Mouse (Mus musculus) midbrain, postnatal 0 days (tissue): ENCODE measurements around the gene Nrxn2. TPM values are rescaled to one million over a fixed set of nuclear protein-coding genes. Genes with fewer than 3 reads are reported as not detected.

ENCODE experiments used
- ATAC-seq: fragments of 200-750 bp; cut with Nextera tagmentation; 2 replicates; pipeline ENCODE4 v1.8.0; 2017; ENCODE audit warnings: moderate number of reproducible peaks, mild to moderate bottlenecking, moderate TSS enrichment, moderate library complexity; ENCODE audit not compliant: low FRiP score
- DNase-seq: peaks from one replicate; pipeline ENCODE4 v3.0.0-alpha.2; 2015; ENCODE audit warnings: low spot score
- H3K27ac ChIP-seq: fragments of 300-500 bp; sonication (generic); 2 replicates; pipeline ENCODE4 v1.5.1; 2014; ENCODE audit warnings: low read depth, mild to moderate bottlenecking, low read length, mixed read lengths
- H3K27me3 ChIP-seq: fragments of 300-500 bp; sonication (generic); 2 replicates; pipeline ENCODE4 v1.6.1; 2014; ENCODE audit warnings: low read length, control low read depth, mixed read lengths; ENCODE audit not compliant: insufficient read depth
- H3K36me3 ChIP-seq: fragments of 300-500 bp; sonication (generic); 2 replicates; pipeline ENCODE4 v1.6.1; 2014; ENCODE audit warnings: low read length, control low read depth, mixed read lengths; ENCODE audit not compliant: insufficient read depth
- H3K4me1 ChIP-seq: fragments of 300-500 bp; sonication (generic); 2 replicates; pipeline ENCODE4 v1.6.1; 2014; ENCODE audit warnings: mild to moderate bottlenecking, control low read depth, antibody characterized with exemption, low read length, mixed read lengths; ENCODE audit not compliant: insufficient read depth
- H3K4me2 ChIP-seq: fragments of 300-500 bp; sonication (generic); 2 replicates; pipeline ENCODE4 v1.6.1; 2014; ENCODE audit warnings: low read depth, mild to moderate bottlenecking, low read length, mixed read lengths; ENCODE audit not compliant: poor library complexity, severe bottlenecking
- H3K4me3 ChIP-seq: fragments of 300-500 bp; sonication (generic); 2 replicates; pipeline ENCODE4 v1.5.1; 2014; ENCODE audit warnings: low read depth, mild to moderate bottlenecking, low read length, moderate library complexity
- H3K9ac ChIP-seq: fragments of 300-500 bp; sonication (generic); replicated peaks from 2 replicates; pipeline ENCODE4 v1.6.1; 2014; ENCODE audit warnings: mild to moderate bottlenecking, low read length, moderate library complexity, mixed read lengths; ENCODE audit not compliant: poor library complexity, severe bottlenecking
- H3K9me3 ChIP-seq: fragments of 300-500 bp; sonication (generic); 2 replicates; pipeline ENCODE4 v1.6.1; 2016; ENCODE audit warnings: low read length, control low read depth
- CTCF ChIP-seq: IDR thresholded peaks from 2 replicates; pipeline ENCODE4 v1.5.1; 2016; ENCODE audit warnings: antibody characterized with exemption, mild to moderate bottlenecking
- WGBS: fragments of 180-500 bp; shearing (Covaris S2); extraction: QIAGEN DNeasy Blood & Tissue Kit; methylation state at CpG from one replicate; pipeline ENCODE4 v1.1.7; 2014; 5-methylcytosine and 5-hydroxymethylcytosine counted together
- polyA plus RNA-seq: library from polyadenylated mRNA; unstranded; fragments of >200 nt; fragmentation: Nextera tagmentation; extraction: Ambion mirVana; gene quantifications from 2 replicates; pipeline ENCODE4 v1.2.1, GENCODE M21; 2015
- total RNA-seq: library from RNA; depleted of rRNA; stranded (reverse); fragments of >200 nt; gene quantifications from 2 replicates; pipeline ENCODE4 v1.2.3, GENCODE M21; 2014

Gene Nrxn2
- total and polyA plus RNA-seq, 2 experiments from 2014 or later = 75.7 to 382 TPM

GRCm38 (mm10) chr19:6500636-6501025 is 82.1 kb downstream of the Nrxn2 start:
- DNase-seq (no peak), ATAC-seq (no peak)
- Histone ChIP-seq H3K9ac (peak overlapping the region; percentile 99), H3K36me3 (peaks cover 12% of the 10 kb centered on the region), H3K27ac (peak overlapping the region; percentile 98), H3K9me3 (no peaks in the 10 kb centered on the region), H3K4me1 (peaks cover 39% of the 10 kb centered on the region), H3K27me3 (no peaks in the 10 kb centered on the region), H3K4me3 (peak overlapping the region; percentile 90), H3K4me2 (peak overlapping the region; percentile 95)
- TF ChIP-seq CTCF = no peak
- WGBS = 37% methylated on average over 2 of the region's 2 CpGs

- Histone ChIP-seq H3K9me3 (no peaks in the 10 kb centered on the region), H3K27ac (peak overlapping the region; percentile 95), H3K36me3 (peaks cover 26% of the 10 kb centered on the region), H3K4me2 (peak overlapping the region; percentile 95), H3K9ac (peak overlapping the region; percentile 99), H3K27me3 (no peaks in the 10 kb centered on the region), H3K4me1 (peaks cover 36% of the 10 kb centered on the region), H3K4me3 (peak overlapping the region; percentile 90)
- ATAC-seq (no peak), DNase-seq (peak; percentile 83)
- no peak for TF ChIP-seq CTCF
- 3% methylated on average over 25 of the region's 25 CpGs for WGBS
These were observed 83.6 kb downstream of the Nrxn2 start for GRCm38 (mm10) chr19:6502035-6502541.

GRCm38 (mm10) chr19:6502543-6503319 is 84.2 kb downstream of the Nrxn2 start:
- no peaks in the 10 kb centered on the region for H3K27me3 ChIP-seq
- peaks cover 36% of the 10 kb centered on the region for H3K4me1 ChIP-seq
- peak; percentile 53 for ATAC-seq
- H3K9me3 ChIP-seq = no peaks in the 10 kb centered on the region
- peak; percentile 82 for DNase-seq
- WGBS = 4% methylated on average over 20 of the region's 20 CpGs
- H3K36me3 ChIP-seq = peaks cover 32% of the 10 kb centered on the region
- H3K4me3 ChIP-seq = peak overlapping the region; percentile 90
- TF ChIP-seq CTCF = no peak
- peak overlapping the region; percentile 95 for H3K27ac ChIP-seq
- H3K4me2 ChIP-seq = peak overlapping the region; percentile 95
- peak overlapping the region; percentile 99 for H3K9ac ChIP-seq

- peak; percentile 74 for DNase-seq
- Histone ChIP-seq H3K27me3 (no peaks in the 10 kb centered on the region), H3K4me3 (no peak overlapping the region; the same call in 1 of the 2 replicates), H3K27ac (peak overlapping the region; percentile 95), H3K9me3 (no peaks in the 10 kb centered on the region), H3K36me3 (peaks cover 38% of the 10 kb centered on the region), H3K4me1 (peaks cover 36% of the 10 kb centered on the region), H3K4me2 (peak overlapping the region; percentile 95; the same call in 1 of the 2 replicates), H3K9ac (peak overlapping the region; percentile 99; the same call in 1 of the 2 replicates)
- WGBS = 47% methylated on average over 15 of the region's 16 CpGs
- ATAC-seq = no peak
- TF ChIP-seq CTCF = no peak
These were observed 85.6 kb downstream of the Nrxn2 start for GRCm38 (mm10) chr19:6503926-6504655.

- H3K27ac ChIP-seq = peak overlapping the region; percentile 95; the same call in 1 of the 2 replicates
- no peaks in the 10 kb centered on the region for H3K27me3 ChIP-seq
- no peak for DNase-seq
- TF ChIP-seq CTCF = no peak
- 0 out of 2 replicates have a peak overlapping the region, but pooled peaks have one; percentile 99 for H3K9ac ChIP-seq
- no peaks in the 10 kb centered on the region for H3K9me3 ChIP-seq
- no peak for ATAC-seq
- H3K4me2 ChIP-seq = no peak overlapping the region
- peaks cover 36% of the 10 kb centered on the region for H3K4me1 ChIP-seq
- no peak overlapping the region for H3K4me3 ChIP-seq
- whole genome bisulfite sequencing = 85% methylated on average over 12 of the region's 12 CpGs
- peaks cover 43% of the 10 kb centered on the region for H3K36me3 ChIP-seq
These were observed 86.1 kb downstream of the Nrxn2 start for GRCm38 (mm10) chr19:6504656-6505045.
